ENCODE assay signal across 25 mouse cellular contexts in the genomic region with DNA sequence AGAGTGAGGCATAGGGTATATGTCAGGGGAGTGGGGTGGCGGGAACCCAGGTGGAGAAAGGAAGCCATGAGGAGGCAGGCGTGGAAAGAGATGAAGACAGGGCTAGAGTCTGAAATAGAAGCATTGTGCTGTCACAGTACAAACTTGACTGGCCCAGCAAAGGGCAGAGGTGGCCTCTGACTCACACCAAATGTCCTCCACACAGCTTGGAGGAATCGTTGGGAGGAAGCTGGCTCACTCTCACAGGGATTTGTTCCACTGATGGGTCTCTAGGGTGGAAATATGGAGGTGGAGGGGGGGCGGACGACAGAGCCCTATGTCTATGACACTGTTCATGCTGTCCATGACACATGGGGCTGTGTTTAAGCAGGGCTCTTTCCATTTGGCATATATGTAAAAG. TPM values are rescaled to one million over a fixed set of nuclear protein-coding genes. Genes with fewer than 3 reads are reported as not detected.
DNase-seq lines count a peak whose midpoint lies in the region; ATAC-seq lines count a peak whose summit lies in the region.
"Had no signal": no experiment of that assay in that cellular context is flagged by ENCODE, and none has a peak within 500 bp of the region (broad histone marks: within the 10 kb centered on the region; RNA-seq: fewer than 3 reads in every experiment).

No protein-coding gene starts in this region.

- DNase-seq in adrenal gland, adult (ENCODE audit: inconsistent age in 2 of 2, low spot score in 1 of 2), result peak; percentile 67 to 81
- no peak for DNase-seq in adrenal gland, postnatal 4 days (ENCODE audit: low spot score in 2 of 2)
- DNase-seq in midbrain, embryonic 10.5 days (ENCODE audit: low spot score), result no peak
- DNase-seq in adrenal gland, postnatal 25 days, result peak; percentile 42
- no peak for DNase-seq in urinary bladder, postnatal 10 days (ENCODE audit: low spot score)
- DNase-seq in layer of hippocampus, postnatal 10 days (ENCODE audit: low spot score in 2 of 2), result no peak
- DNase-seq: cerebellum, adult 11-12 months; cerebellum, adult 9-10 months; cerebellum, postnatal 36 days; gastrocnemius, postnatal 10 days; heart, adult 2 months; heart, postnatal 10 days; heart, postnatal 4 days; kidney, adult 11 months had no signal

- WGBS in midbrain, embryonic 10.5 days, result 83% methylated on average over 5 of the region's 5 CpGs
- 82% methylated on average over 5 of the region's 5 CpGs for WGBS in midbrain, embryonic 16.5 days

- peak overlapping the region; percentile 43; the same call in 1 of the 2 replicates for H3K27ac ChIP-seq in midbrain, embryonic 10.5 days (replicated peaks)
- H3K27ac ChIP-seq in midbrain, embryonic 16.5 days (ENCODE audit: low read length), result no peak overlapping the region
- H3K27ac ChIP-seq: forebrain, embryonic 15.5 days; heart, adult 2 months; hindbrain, embryonic 13.5 days; hindbrain, postnatal 0 days had no signal

- H3K27me3 ChIP-seq in midbrain, embryonic 10.5 days (ENCODE audit: low read depth, poor library complexity, severe bottlenecking), result no peaks in the 10 kb centered on the region
- H3K27me3 ChIP-seq in midbrain, embryonic 16.5 days (ENCODE audit: control insufficient read depth, insufficient read depth, low read depth, low read length), result no peaks in the 10 kb centered on the region
- H3K27me3 ChIP-seq: forebrain, embryonic 15.5 days; Patski had no signal

- ATAC-seq in midbrain, embryonic 16.5 days, result no peak
- no peak for ATAC-seq in megakaryocyte, adult 5-6 weeks (ENCODE audit: poor library complexity, severe bottlenecking)
- ATAC-seq: activated CD4-positive, CD25-positive, alpha-beta regulatory T cell, adult 4 months; forebrain, embryonic 15.5 days; hindbrain, postnatal 0 days; Patski had no signal

- no peak overlapping the region for H3K4me3 ChIP-seq in midbrain, embryonic 10.5 days
- H3K4me3 ChIP-seq in midbrain, embryonic 16.5 days (ENCODE audit: low read depth, low read length), result no peak overlapping the region
- H3K4me3 ChIP-seq: forebrain, embryonic 15.5 days; heart, adult 2 months; hindbrain, embryonic 13.5 days had no signal

- H3K36me3 ChIP-seq in midbrain, embryonic 10.5 days, result no peaks in the 10 kb centered on the region
- H3K36me3 ChIP-seq in midbrain, embryonic 16.5 days (ENCODE audit: control insufficient read depth, insufficient read depth, low read length), result no peaks in the 10 kb centered on the region
- H3K36me3 ChIP-seq: forebrain, embryonic 15.5 days; hindbrain, embryonic 13.5 days had no signal

- peaks cover 27% of the 10 kb centered on the region for H3K4me1 ChIP-seq in midbrain, embryonic 10.5 days
- H3K4me1 ChIP-seq in midbrain, embryonic 16.5 days (ENCODE audit: control insufficient read depth, insufficient read depth, low read length), result no peaks in the 10 kb centered on the region

- H3K9ac ChIP-seq in midbrain, embryonic 16.5 days (ENCODE audit: low read depth, low read length), result no peak overlapping the region
- H3K9ac ChIP-seq: forebrain, embryonic 15.5 days; hindbrain, embryonic 13.5 days had no signal

- no peak overlapping the region for H3K4me2 ChIP-seq in midbrain, embryonic 16.5 days (ENCODE audit: low read length)
- H3K4me2 ChIP-seq: forebrain, embryonic 15.5 days; hindbrain, embryonic 13.5 days had no signal

- no peaks in the 10 kb centered on the region for H3K9me3 ChIP-seq in midbrain, embryonic 10.5 days (replicated peaks)
- no peaks in the 10 kb centered on the region for H3K9me3 ChIP-seq in midbrain, embryonic 16.5 days (replicated peaks; ENCODE audit: control insufficient read depth, low read length, poor library complexity, severe bottlenecking)

RNA-seq across cellular contexts. Expression of a gene that starts 41.0 kb away (rescaled TPM):
- total RNA-seq in adrenal gland, postnatal 4 days (2021), result 10 to 100 TPM; 64.5 to 66.7 TPM
- 7.4 and 15.4 TPM in 2 replicates for polyA plus RNA-seq in midbrain, embryonic 10.5 days (2016; fragmentation: Nextera tagmentation; extraction: Ambion mirVana)
- 24.4 and 26.2 TPM in 2 replicates for polyA plus RNA-seq in midbrain, embryonic 16.5 days (2015; fragmentation: Nextera tagmentation; extraction: Ambion mirVana)
- total RNA-seq in adrenal gland, postnatal 25 days (2021), result 10.0 and 13.3 TPM in 2 replicates
- total RNA-seq in megakaryocyte, adult 5-6 weeks (2015), result 0.16 and 0.33 TPM in 2 replicates
- not detected in 2 replicates for total RNA-seq in megakaryocyte, adult 5-6 weeks (2017)
- 10 to 100 TPM; 16.4 to 18.1 TPM for total RNA-seq in layer of hippocampus, postnatal 10 days (2021)
- total RNA-seq: MEL had no signal

RNA-seq across cellular contexts. Expression of a gene that starts 41.0 kb away (rescaled TPM):
- 10 to 100 TPM in 1 of 2 experiments, 1 to 10 TPM in 1; 8.2 to 10.3 TPM for total RNA-seq in adrenal gland, postnatal 4 days (2021)
- polyA plus RNA-seq in midbrain, embryonic 10.5 days (2016; fragmentation: Nextera tagmentation; extraction: Ambion mirVana), result 5.2 and 8.1 TPM in 2 replicates
- polyA plus RNA-seq in midbrain, embryonic 16.5 days (2015; fragmentation: Nextera tagmentation; extraction: Ambion mirVana), result 38.0 and 42.3 TPM in 2 replicates
- 0.64 and 1.7 TPM in 2 replicates for total RNA-seq in adrenal gland, postnatal 25 days (2021)
- total RNA-seq in megakaryocyte, adult 5-6 weeks (2015), result not detected in 2 replicates
- not detected in 2 replicates for total RNA-seq in megakaryocyte, adult 5-6 weeks (2017)
- 100 to 1,000 TPM; 231 to 269 TPM for total RNA-seq in layer of hippocampus, postnatal 10 days (2021)
- polyA plus RNA-seq: activated CD4-positive, CD25-positive, alpha-beta regulatory T cell, adult 4 months; heart, embryonic 14.5 days had no signal

RNA-seq across cellular contexts. Expression of a gene that starts 44.5 kb away (rescaled TPM):
- total RNA-seq in adrenal gland, postnatal 4 days (2021), result under 1 TPM in 1 of 2 experiments, not detected in 1; 0.87 TPM
- 0.51 and 0.62 TPM in 2 replicates for polyA plus RNA-seq in midbrain, embryonic 10.5 days (2016; fragmentation: Nextera tagmentation; extraction: Ambion mirVana)
- 0.31 and 0.90 TPM in 2 replicates for polyA plus RNA-seq in midbrain, embryonic 16.5 days (2015; fragmentation: Nextera tagmentation; extraction: Ambion mirVana)
- 0.39 and 0.76 TPM in 2 replicates for total RNA-seq in adrenal gland, postnatal 25 days (2021)
- total RNA-seq in megakaryocyte, adult 5-6 weeks (2015), result not detected in 2 replicates
- not detected in 2 replicates for total RNA-seq in megakaryocyte, adult 5-6 weeks (2017)
- total RNA-seq in layer of hippocampus, postnatal 10 days (2021), result 1 to 10 TPM; 1.0 to 2.0 TPM
- total RNA-seq: gastrocnemius, postnatal 10 days; gastrocnemius, postnatal 4 days; heart, adult 2 months; heart, postnatal 10 days; heart, postnatal 4 days; MEL had no signal
- polyA plus RNA-seq: activated CD4-positive, CD25-positive, alpha-beta regulatory T cell, adult 4 months; C2C12; heart, embryonic 14.5 days had no signal

Comparison
In these comparisons a context has a peak if more than half of its experiments do, and no peak if none do; other contexts are left out.
1. DNase-seq: peak in adrenal gland, adult (2 of 2) and adrenal gland, postnatal 25 days (single experiment); none in adrenal gland, postnatal 4 days (0 of 2), midbrain, embryonic 10.5 days (single experiment), urinary bladder, postnatal 10 days (single experiment) and layer of hippocampus, postnatal 10 days (0 of 2).
2. RNA of a gene that starts 41.0 kb away (total RNA-seq): 231 to 269 TPM in layer of hippocampus, postnatal 10 days; 8.2 to 10.3 TPM in adrenal gland, postnatal 4 days, 0.64 to 1.7 TPM in adrenal gland, postnatal 25 days and not detected in megakaryocyte, adult 5-6 weeks; every median in the first group is over 10 times any median in the second.